Mouse (Mus musculus) adrenal gland, postnatal 10 days (tissue): ENCODE measurements at regions not wholly inside any gene's neighbourhood (a gene's known extent, or its start where the extent isn't known, plus 50 kb on each side); places are given as distances from the start of the nearest gene placed in this dataset.
"Not testable (repeated sequence)": the region's sequence is repeated elsewhere in the genome, so short reads cannot be mapped to it uniquely, and the experiment has no call there.

ENCODE experiments used
- DNase-seq: peaks from one replicate; pipeline ENCODE4 v3.0.0; 2021; ENCODE audit warnings: mixed read lengths

- DNase-seq, result no peak
These were observed 144.8 kb upstream of the Ttc29 start for GRCm38 (mm10) chr8:78068087-78068910.

DNA sequence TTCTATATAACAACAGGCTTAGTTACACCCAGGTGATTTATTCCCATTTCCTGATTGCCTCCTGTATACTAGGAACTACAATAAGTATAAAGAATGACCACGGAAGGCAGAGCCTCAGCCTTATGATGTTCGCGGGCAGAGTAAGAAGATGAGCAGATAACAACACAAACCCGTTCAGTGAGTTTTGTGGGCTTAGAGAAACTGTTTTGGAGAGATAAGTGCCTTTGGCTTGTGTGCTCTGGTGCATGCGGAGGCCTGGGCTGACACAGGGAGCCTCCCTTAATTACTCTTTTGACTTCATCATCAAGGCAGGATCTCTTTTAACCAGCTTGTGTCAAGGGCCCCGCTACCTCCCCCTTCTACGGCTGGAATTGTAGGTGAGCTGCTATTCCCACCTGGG is 139.3 kb upstream of the Ttc29 start:
- no peak for DNase-seq

GRCm38 (mm10) chr8:78077122-78077521 is 136.0 kb upstream of the Ttc29 start:
- DNase-seq, result peak; percentile 72

- not testable (repeated sequence) for DNase-seq
These were observed 131.7 kb upstream of the Ttc29 start for GRCm38 (mm10) chr8:78081395-78081794.

DNA sequence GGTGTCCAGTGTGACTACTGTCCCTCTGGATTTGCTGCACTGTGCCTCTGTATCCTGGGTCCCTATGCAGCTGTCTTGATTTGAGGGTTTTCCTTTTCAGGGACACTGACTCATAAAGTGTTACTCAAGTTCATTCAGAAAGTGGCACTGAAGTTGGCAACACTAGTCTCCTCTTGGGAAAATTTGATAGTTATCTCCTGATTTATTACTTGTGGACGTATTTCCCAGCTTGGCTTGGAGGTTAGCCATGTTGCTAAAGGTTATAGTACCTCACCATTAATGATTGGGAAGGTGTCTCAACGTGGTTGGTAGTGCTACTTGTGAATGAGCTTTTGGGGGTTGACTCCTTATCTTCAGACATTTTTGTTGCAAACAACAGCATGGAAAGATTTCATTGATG is 130.1 kb upstream of the Ttc29 start:
- DNase-seq, result no peak

DNA sequence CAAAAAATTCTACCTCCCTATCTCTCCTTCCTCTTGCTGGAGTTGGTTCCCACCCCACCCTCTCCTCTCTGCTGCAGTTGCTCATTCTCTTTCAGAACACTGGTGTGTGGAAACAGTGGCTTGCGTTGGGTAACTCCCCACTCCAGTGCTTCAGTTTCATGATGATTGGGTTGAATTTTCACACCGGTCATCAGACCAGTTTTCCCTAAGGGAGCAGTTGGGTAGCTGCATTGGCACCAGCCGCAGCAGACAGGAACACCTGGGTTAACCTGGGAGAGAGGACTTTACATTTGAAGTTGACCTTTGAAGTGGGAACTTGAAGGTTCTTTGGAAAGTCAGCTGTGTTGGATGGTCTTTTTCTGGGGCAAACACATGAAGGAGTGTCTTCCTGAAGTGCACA is 126.7 kb upstream of the Ttc29 start:
- no peak for DNase-seq

DNA sequence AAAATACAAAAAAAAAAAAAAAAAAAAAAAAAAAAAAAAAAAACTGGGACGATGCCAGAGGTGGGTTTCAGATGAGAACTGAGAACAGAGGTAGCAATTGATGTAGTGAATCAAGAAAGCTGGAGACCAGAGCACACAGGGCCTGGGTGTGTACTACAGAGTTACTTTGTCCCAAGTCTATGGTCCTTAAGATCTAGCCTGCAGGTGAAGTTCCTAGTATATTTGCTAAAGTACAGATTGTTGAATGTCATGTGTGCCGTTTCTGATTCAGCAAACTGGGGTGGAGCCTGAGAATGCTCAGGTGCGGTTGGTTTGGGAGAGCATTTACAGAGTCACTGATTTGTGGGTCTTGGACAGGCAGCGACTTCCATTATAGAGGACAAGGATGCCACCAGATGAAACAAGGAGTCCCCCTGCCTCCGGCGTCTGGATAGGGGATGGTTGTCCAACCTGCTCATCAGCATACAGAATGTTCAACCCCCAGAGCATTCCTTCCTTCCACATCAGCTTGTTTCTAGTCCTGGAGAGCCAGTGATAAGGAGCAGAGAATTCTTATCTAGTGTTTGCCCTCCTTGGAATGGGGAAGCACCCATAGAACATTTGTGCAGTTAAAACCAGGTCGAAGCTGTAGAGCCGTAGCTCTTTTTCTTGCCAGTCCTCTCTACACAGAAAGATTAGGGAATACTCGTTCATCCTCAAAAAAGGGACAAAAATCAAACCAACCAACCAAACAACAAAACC is 122.5 kb upstream of the Ttc29 start:
- no peak for DNase-seq

GRCm38 (mm10) chr8:78096383-78096782 is 116.7 kb upstream of the Ttc29 start:
- DNase-seq, result no peak

- DNase-seq, result no peak
These were observed 114.8 kb upstream of the Ttc29 start for GRCm38 (mm10) chr8:78098191-78098745.

DNA sequence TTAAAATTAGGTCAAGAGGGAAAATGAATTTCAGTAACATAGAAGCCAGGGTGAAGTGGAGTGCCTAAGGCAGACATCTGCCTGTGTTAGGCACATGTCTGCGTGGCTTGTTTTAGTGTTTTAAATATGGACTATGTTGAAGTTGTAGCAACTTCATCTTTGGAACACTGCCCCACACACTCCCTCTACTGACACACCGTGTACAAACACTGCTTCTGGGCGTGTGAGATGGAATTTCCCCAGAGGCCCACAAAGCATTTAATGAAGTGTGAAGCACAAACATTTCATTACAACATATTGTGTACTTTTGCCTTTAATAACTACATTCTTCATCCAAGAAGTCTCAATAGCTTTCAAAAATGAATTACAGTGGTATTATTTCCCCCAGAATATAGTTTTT is 114.0 kb upstream of the Ttc29 start:
- DNase-seq, result no peak

DNA sequence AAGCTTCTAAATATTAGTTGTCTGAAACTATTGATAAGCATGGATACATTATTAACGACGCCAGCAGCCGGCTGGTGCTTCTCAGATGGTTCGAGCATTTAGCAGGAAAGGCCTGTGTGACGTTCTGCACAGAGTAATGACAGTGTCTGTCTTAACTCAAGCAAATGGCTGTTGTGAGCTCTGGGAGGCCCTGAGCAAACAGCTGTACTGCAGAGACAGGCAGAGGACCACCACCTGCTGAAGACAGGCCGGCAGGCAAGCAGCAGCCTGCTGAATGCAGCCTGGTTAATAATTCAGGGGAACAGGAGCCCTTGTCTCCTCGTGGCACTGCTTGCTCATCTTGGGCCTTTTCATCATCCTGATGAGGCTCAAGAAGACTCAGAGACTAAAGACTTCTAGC is 105.8 kb upstream of the Ttc29 start:
- DNase-seq, result no peak

- DNase-seq, result no peak
These were observed 103.0 kb upstream of the Ttc29 start for GRCm38 (mm10) chr8:78110003-78110649.

- no peak for DNase-seq
These were observed 100.0 kb upstream of the Ttc29 start for GRCm38 (mm10) chr8:78113105-78113504.

- DNase-seq, result no peak
These were observed 98.6 kb upstream of the Ttc29 start for GRCm38 (mm10) chr8:78114512-78114911.

DNA sequence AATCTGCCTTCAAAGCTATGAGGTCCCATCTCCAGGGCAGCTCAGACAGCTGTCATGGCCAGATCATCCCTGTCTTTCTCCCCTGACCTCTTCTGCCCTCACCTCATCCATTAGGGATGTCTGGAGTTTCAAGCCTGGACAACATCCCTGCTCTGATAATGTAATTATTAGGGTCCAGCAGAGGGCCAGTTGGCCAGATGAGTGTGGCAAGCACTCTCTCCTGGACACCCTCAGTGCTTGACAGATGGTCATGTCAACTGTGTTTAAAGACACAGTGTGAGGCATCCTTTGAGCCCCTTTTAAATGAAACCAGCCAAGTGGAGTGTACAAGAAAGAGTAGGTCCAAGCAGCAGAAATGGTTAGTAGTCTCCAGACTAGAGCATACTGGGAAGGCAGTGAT is 95.9 kb upstream of the Ttc29 start:
- DNase-seq, result no peak

GRCm38 (mm10) chr8:78118493-78118892 is 94.6 kb upstream of the Ttc29 start:
- DNase-seq, result no peak

DNA sequence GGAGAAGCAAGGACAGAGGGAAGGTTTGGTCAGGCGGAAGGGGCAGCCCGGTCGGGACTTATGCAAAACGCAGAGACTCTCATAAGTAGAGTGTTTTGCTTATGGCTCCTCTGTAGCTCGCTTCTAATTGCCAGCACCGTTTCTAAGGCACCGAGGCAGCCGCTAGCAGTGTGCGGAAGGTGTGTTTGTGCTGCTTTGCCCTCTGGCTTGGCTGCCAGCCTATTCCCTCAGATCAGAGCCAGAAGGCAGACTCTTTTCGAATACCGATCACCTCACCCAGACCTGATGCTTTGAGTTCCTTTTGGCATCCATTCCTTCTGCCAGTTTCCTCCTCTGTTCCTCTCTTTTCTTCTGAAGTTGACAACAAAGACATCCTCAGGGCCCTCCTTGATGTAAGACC is 93.4 kb upstream of the Ttc29 start:
- peak; percentile 12 for DNase-seq

DNA sequence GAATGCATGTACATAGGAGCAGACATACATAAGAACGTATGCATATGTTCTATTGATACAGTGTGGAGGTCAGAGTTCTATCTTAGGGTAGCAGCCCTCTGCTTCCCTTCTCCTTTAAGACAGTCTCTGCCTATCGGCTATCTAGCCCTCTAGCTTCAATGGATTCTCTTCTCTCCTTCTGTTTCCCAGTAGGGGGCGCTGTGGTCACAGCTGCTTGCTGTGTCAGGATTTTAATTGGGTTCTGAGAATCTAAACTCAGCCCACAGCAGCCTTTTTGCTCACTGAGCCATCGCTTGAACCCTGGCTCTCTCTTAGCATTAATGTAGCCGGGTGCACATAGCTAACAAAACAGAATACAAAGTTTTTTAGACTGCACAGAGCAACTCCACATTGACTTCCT is 88.8 kb upstream of the Ttc29 start:
- peak; percentile 44 for DNase-seq

GRCm38 (mm10) chr8:78127852-78128251 is 85.2 kb upstream of the Ttc29 start:
- DNase-seq, result peak; percentile 68

DNA sequence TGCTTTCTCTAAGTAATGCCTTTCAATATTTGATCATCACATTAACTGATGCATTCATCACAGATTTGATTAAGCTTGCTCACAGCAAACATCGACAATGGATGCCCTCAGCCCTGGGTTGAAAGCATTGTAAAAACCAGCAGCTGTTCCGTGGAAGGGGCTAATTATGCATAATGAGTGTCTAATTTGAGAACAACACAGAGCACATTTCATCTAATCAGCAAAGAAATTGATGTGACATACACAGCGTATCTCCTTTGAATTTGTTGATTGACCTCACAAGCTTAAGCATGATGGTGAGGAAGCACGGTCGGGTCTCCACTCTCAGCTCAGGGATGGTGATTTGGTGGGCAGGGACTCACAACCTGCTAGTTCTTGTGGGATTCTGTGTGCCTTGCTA is 84.0 kb upstream of the Ttc29 start:
- DNase-seq, result no peak

- not testable (repeated sequence) for DNase-seq
These were observed 73.6 kb upstream of the Ttc29 start for GRCm38 (mm10) chr8:78139514-78139913.

- no peak for DNase-seq
These were observed 65.9 kb upstream of the Ttc29 start for GRCm38 (mm10) chr8:78147170-78147569.

- no peak for DNase-seq
These were observed 65.1 kb upstream of the Ttc29 start for GRCm38 (mm10) chr8:78148006-78148405.
